Mouse (Mus musculus): ENCODE measurements around the gene Nol7. TPM values are rescaled to one million over a fixed set of nuclear protein-coding genes. Genes with fewer than 3 reads are reported as not detected.

Nol7 gene
- polyA plus RNA-seq, 1 experiment from 2014 or later: 215 TPM

Other genes with a start within 250 kb of the Nol7 start
- gene Tbc1d7, start 226.9 kb upstream of the Nol7 start, polyA plus RNA-seq (2014; fragmentation: Nextera tagmentation; extraction: Ambion mirVana): 71.3 and 74.8 TPM in 2 replicates
- 0.71 and 0.77 TPM in 2 replicates for gene Gfod1, start 94.2 kb upstream of the Nol7 start, polyA plus RNA-seq (2014; fragmentation: Nextera tagmentation; extraction: Ambion mirVana)
- 23.7 and 25.6 TPM in 2 replicates for gene Sirt5, start 32.9 kb upstream of the Nol7 start, polyA plus RNA-seq (2014; fragmentation: Nextera tagmentation; extraction: Ambion mirVana)
- 13.5 and 22.9 TPM in 2 replicates for gene Ranbp9, start 82.9 kb downstream of the Nol7 start, polyA plus RNA-seq (2014; fragmentation: Nextera tagmentation; extraction: Ambion mirVana)
- 9.8 and 10.8 TPM in 2 replicates for gene Mcur1, start 161.8 kb downstream of the Nol7 start, polyA plus RNA-seq (2014; fragmentation: Nextera tagmentation; extraction: Ambion mirVana)
- gene Rnf182, start 217.3 kb downstream of the Nol7 start, polyA plus RNA-seq (2014; fragmentation: Nextera tagmentation; extraction: Ambion mirVana): 9.9 and 10.4 TPM in 2 replicates